Mouse (Mus musculus): ENCODE results near the gene Nol9.

DNA sequence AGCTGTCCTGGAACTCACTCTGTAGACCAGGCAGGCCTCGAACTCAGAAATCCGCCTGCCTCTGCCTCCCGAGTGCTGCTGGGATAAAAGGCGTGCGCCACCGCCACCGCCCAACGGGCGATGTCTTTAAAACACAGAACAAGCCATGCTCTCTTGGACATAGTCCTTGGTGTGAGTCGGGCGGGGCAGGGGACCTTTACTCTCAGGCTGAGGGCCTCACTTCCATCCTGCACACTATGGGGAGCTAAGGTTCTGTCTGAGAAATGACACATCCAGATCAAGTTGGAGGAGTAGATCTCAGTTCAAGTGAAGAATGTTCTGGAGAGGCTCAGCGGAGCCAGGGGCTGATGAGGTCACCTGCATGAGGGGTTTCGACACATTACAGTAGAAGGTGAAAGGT, 6.2 kb upstream of the Nol9 start:
- no peak for TF ChIP-seq CTCF (IDR thresholded peaks at IDR 0.05)
- TF ChIP-seq EP300 (IDR thresholded peaks at IDR 0.05), result no peak
